Mouse (Mus musculus) G1E (cell line): ENCODE data around the gene Dlgap3.

Experiments used
- CTCF ChIP-seq: IDR thresholded peaks from 2 replicates; pipeline ENCODE4 v1.5.1; 2012; ENCODE audit warnings: low read depth, low read length, inconsistent platforms, mixed read lengths
- GATA1 ChIP-seq: IDR thresholded peaks from 2 replicates; pipeline ENCODE4 v1.6.1; 2012; ENCODE audit warnings: borderline replicate concordance, low read length, inconsistent platforms, mixed read lengths
- GATA2 ChIP-seq: IDR thresholded peaks from 2 replicates; pipeline ENCODE4 v1.6.1; 2012; ENCODE audit warnings: low read depth, low read length, inconsistent platforms, borderline replicate concordance
- POLR2AphosphoS5 ChIP-seq: IDR thresholded peaks from 2 replicates; pipeline ENCODE4 v1.6.1; 2012; ENCODE audit warnings: low read depth, low read length, inconsistent platforms; ENCODE audit not compliant: insufficient replicate concordance

- no peak for TF ChIP-seq CTCF
- no peak for TF ChIP-seq GATA1
- TF ChIP-seq POLR2AphosphoS5: no peak
- no peak for TF ChIP-seq GATA2
These were observed 110.2 kb downstream of the Dlgap3 start for GRCm38 (mm10) chr4:127279241-127279640.
